Mouse (Mus musculus): ENCODE results near the gene B3gnt7. TPM values are rescaled to one million over a fixed set of nuclear protein-coding genes. Genes with fewer than 3 reads are reported as not detected.

B3gnt7 gene
- polyA plus RNA-seq, 1 experiment from 2014 or later, result 5.9 TPM

DNA sequence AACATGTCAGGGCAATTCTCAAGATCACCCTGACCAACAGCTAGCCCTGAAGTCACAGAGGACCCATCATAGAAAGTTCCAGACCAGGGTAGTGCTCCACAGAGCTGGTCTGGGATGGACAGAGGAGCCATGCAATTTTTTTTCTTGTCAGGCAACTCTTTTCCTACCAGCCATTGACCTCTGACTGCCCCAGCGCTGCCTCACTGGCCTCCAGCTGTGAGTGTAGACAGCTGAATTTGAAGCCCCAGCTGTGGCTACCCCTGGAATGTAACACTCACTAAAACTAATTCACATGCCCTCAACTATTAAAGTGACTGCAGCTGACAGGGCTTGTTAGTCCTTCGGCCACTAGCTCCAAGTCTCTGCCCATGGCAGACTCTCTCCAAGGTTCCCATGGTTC lies 2.5 kb upstream of the B3gnt7 start:
- Histone ChIP-seq H3K9me3 (ENCODE audit: low read length) (no peaks in the 10 kb centered on the region), H3K4me2 (replicated peaks; ENCODE audit: low read depth, low read length) (no peak overlapping the region), H3K4me1 (ENCODE audit: insufficient read depth, low read depth, low read length) (peaks cover 3% of the 10 kb centered on the region; the same call in 1 of the 2 replicates), H3K36me3 (ENCODE audit: insufficient read depth, low read length) (no peaks in the 10 kb centered on the region), H3K9ac (replicated peaks; ENCODE audit: low read depth) (no peak overlapping the region), H3K27ac (ENCODE audit: low read length) (no peak overlapping the region), H3K27me3 (replicated peaks; ENCODE audit: insufficient read depth, low read length) (peaks cover 4% of the 10 kb centered on the region; the same call in 1 of the 2 replicates), H3K4me3 (ENCODE audit: low read depth, low read length) (no peak overlapping the region)
- no peak for TF ChIP-seq EP300 (IDR thresholded peaks at IDR 0.05)
- TF ChIP-seq CTCF (IDR thresholded peaks at IDR 0.05), result no peak
- DNase-seq (ENCODE audit: low spot score) (no peak), ATAC-seq (no peak)
- WGBS, result 49% methylated on average over 2 of the region's 2 CpGs

DNA sequence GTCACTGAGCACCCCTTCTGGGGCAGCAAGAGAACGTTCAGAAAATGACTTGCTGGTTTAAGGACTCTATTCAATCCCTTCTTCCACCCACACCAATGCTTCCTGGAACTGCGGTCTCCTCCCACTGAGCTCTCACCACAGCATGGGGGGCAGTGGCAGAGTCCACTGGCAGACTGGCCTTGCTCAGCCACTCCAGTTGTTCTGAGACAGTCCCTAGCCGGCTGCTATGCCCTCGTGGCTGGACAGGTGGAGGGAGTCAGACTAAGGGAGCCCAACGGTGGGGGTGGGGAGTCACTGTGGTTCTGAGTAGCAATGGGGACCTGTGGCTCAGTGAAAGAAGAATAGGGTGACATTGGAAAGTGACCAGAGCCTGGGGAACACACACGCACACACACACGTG lies 1.9 kb upstream of the B3gnt7 start:
- TF ChIP-seq EP300 (IDR thresholded peaks at IDR 0.05), result no peak
- no peak for TF ChIP-seq CTCF (IDR thresholded peaks at IDR 0.05)
- no peak overlapping the region for H3K27ac ChIP-seq (ENCODE audit: low read length)

DNA sequence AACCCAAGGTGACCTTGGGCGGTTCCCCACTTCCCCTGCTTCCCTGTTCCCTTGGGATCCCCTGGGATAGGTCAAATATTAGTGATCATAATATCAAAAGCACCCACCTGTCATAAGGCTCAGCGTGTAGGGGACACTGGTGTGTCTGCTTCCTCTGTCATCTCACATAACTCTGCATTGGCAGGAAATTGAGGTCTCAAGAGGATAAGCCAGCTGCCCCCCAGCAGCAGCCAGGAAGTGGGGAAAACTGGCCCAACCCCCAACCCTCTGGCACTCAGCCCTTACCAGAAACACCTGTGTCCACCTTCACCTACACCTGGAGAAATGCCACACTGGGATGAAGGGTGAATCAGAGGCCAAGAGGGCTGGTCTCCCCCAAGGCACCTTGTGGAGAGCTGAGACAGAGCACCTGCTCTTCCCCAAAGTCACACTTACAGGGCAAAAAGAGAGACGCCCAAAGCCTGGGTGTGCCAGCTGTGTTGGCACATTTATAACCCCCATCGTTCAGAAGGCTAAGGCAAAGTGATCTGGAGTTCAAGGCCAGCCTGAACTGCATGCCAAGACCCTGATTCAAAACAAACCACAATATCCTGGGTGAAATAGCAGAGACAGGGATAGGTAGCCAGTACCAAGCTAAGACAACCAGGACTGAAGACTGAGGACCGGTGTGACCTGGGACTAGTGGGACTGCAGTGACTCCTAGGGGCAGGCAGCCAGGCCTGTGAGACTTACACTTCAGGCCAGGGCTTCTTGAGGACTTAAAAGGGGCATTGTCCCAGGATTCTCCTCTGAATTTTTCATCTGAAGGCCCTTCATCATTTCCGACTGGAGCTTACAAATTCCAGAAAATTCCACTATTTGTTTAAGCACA lies 1.2 kb upstream of the B3gnt7 start:
- TF ChIP-seq EP300 (IDR thresholded peaks at IDR 0.05), result no peak
- peak; percentile 59 for TF ChIP-seq CTCF (IDR thresholded peaks at IDR 0.05)
- no peak overlapping the region for H3K9ac ChIP-seq (replicated peaks; ENCODE audit: low read depth)
- ATAC-seq (no peak), DNase-seq (ENCODE audit: low spot score) (peak; percentile 21)
- 45% methylated on average over 6 of the region's 6 CpGs for WGBS
- no peak overlapping the region for H3K27ac ChIP-seq (ENCODE audit: low read length)
- H3K4me1 ChIP-seq (ENCODE audit: insufficient read depth, low read depth, low read length), result peaks cover 3% of the 10 kb centered on the region; the same call in 1 of the 2 replicates
- H3K4me3 ChIP-seq (ENCODE audit: low read depth, low read length), result no peak overlapping the region
- H3K36me3 ChIP-seq (ENCODE audit: insufficient read depth, low read length), result no peaks in the 10 kb centered on the region
- no peaks in the 10 kb centered on the region for H3K9me3 ChIP-seq (ENCODE audit: low read length)
- H3K27me3 ChIP-seq (replicated peaks; ENCODE audit: insufficient read depth, low read length), result peaks cover 4% of the 10 kb centered on the region; the same call in 1 of the 2 replicates
- H3K4me2 ChIP-seq (replicated peaks; ENCODE audit: low read depth, low read length), result no peak overlapping the region

More for the DNA sequence above, 1.9 kb upstream of the B3gnt7 start:
- Histone ChIP-seq H3K36me3 (ENCODE audit: insufficient read depth, low read length) (no peaks in the 10 kb centered on the region), H3K4me1 (ENCODE audit: insufficient read depth, low read depth, low read length) (peaks cover 3% of the 10 kb centered on the region; the same call in 1 of the 2 replicates), H3K4me2 (replicated peaks; ENCODE audit: low read depth, low read length) (no peak overlapping the region), H3K27me3 (replicated peaks; ENCODE audit: insufficient read depth, low read length) (peaks cover 4% of the 10 kb centered on the region; the same call in 1 of the 2 replicates), H3K9me3 (ENCODE audit: low read length) (no peaks in the 10 kb centered on the region), H3K9ac (replicated peaks; ENCODE audit: low read depth) (no peak overlapping the region), H3K4me3 (ENCODE audit: low read depth, low read length) (no peak overlapping the region)
- DNase-seq (ENCODE audit: low spot score) (no peak), ATAC-seq (no peak)
- WGBS, result 43% methylated on average over 7 of the region's 7 CpGs

GRCm38 (mm10) chr1:86303063-86303872 lies 636 bp downstream of the B3gnt7 start:
- TF ChIP-seq CTCF (IDR thresholded peaks at IDR 0.05) (peak; percentile 38), EP300 (IDR thresholded peaks at IDR 0.05) (no peak)
- no peaks in the 10 kb centered on the region for H3K36me3 ChIP-seq (ENCODE audit: insufficient read depth, low read length)
- DNase-seq (ENCODE audit: low spot score) (peak; percentile 59), ATAC-seq (peak; percentile 82)
- peak overlapping the region; percentile 90 for H3K4me2 ChIP-seq (replicated peaks; ENCODE audit: low read depth, low read length)
- no peaks in the 10 kb centered on the region for H3K9me3 ChIP-seq (ENCODE audit: low read length)
- H3K27me3 ChIP-seq (replicated peaks; ENCODE audit: insufficient read depth, low read length), result peaks cover 4% of the 10 kb centered on the region; the same call in 1 of the 2 replicates
- no peak overlapping the region for H3K27ac ChIP-seq (ENCODE audit: low read length)
- H3K4me3 ChIP-seq (ENCODE audit: low read depth, low read length), result peak overlapping the region; percentile 43
- WGBS, result under 1% methylated on average over 59 of the region's 65 CpGs
- H3K9ac ChIP-seq (replicated peaks; ENCODE audit: low read depth), result no peak overlapping the region
- H3K4me1 ChIP-seq (ENCODE audit: insufficient read depth, low read depth, low read length), result peaks cover 3% of the 10 kb centered on the region; the same call in 1 of the 2 replicates

- H3K36me3 ChIP-seq (ENCODE audit: insufficient read depth, low read length), result no peaks in the 10 kb centered on the region
- H3K4me3 ChIP-seq (ENCODE audit: low read depth, low read length), result peak overlapping the region; percentile 43
- TF ChIP-seq CTCF (IDR thresholded peaks at IDR 0.05), result no peak
- TF ChIP-seq EP300 (IDR thresholded peaks at IDR 0.05), result no peak
- peaks cover 3% of the 10 kb centered on the region; the same call in 1 of the 2 replicates for H3K4me1 ChIP-seq (ENCODE audit: insufficient read depth, low read depth, low read length)
- ATAC-seq, result no peak
- DNase-seq (ENCODE audit: low spot score), result peak; percentile 40
- H3K27me3 ChIP-seq (replicated peaks; ENCODE audit: insufficient read depth, low read length), result peaks cover 4% of the 10 kb centered on the region; the same call in 1 of the 2 replicates
- H3K9ac ChIP-seq (replicated peaks; ENCODE audit: low read depth), result no peak overlapping the region
- WGBS, result 3% methylated on average over 16 of the region's 16 CpGs
- H3K27ac ChIP-seq (ENCODE audit: low read length), result no peak overlapping the region
- peak overlapping the region; percentile 90 for H3K4me2 ChIP-seq (replicated peaks; ENCODE audit: low read depth, low read length)
- H3K9me3 ChIP-seq (ENCODE audit: low read length), result no peaks in the 10 kb centered on the region
Observed at GRCm38 (mm10) chr1:86303873-86304250, 1.2 kb downstream of the B3gnt7 start.

DNA sequence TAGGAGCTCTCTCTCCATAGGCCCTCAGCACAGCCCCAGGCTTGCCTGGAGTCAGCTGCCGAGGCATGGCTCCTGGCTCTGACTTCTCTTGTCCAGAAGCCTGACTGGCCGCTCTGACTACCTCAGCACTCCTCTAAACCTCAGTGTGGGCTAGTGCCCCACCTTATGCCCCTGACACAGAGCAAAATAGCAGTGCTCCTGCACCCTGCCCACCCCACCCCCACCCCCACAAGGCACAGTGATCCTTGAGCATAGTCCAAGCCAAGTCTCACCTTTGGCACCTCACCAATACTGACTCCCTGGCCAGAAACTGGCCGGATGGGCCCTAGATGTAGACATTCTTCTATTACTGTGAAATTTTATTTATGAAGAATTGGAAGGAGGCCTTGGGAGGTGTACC lies 4.1 kb downstream of the B3gnt7 start:
- Histone ChIP-seq H3K27ac (ENCODE audit: low read length) (no peak overlapping the region), H3K9ac (replicated peaks; ENCODE audit: low read depth) (no peak overlapping the region), H3K4me2 (replicated peaks; ENCODE audit: low read depth, low read length) (no peak overlapping the region), H3K36me3 (ENCODE audit: insufficient read depth, low read length) (no peaks in the 10 kb centered on the region), H3K27me3 (replicated peaks; ENCODE audit: insufficient read depth, low read length) (peaks cover 4% of the 10 kb centered on the region; the same call in 1 of the 2 replicates), H3K4me1 (ENCODE audit: insufficient read depth, low read depth, low read length) (peaks cover 3% of the 10 kb centered on the region; the same call in 1 of the 2 replicates), H3K9me3 (ENCODE audit: low read length) (no peaks in the 10 kb centered on the region), H3K4me3 (ENCODE audit: low read depth, low read length) (no peak overlapping the region)
- TF ChIP-seq CTCF (IDR thresholded peaks at IDR 0.05), result no peak
- no peak for TF ChIP-seq EP300 (IDR thresholded peaks at IDR 0.05)
- ATAC-seq, result no peak
- whole genome bisulfite sequencing, result 81% methylated on average over 3 of the region's 3 CpGs
- no peak for DNase-seq (ENCODE audit: low spot score)
